Mouse (Mus musculus) stomach, postnatal 0 days (tissue): ENCODE measurements around the gene Slc25a45.
A peak's percentile ranks its signal among the peaks of the same experiment; 100 is the strongest.

Experiments used
- CTCF ChIP-seq: IDR thresholded peaks from 2 replicates; pipeline ENCODE4 v1.5.1; 2016; ENCODE audit warnings: antibody characterized with exemption, low read depth, mild to moderate bottlenecking, moderate library complexity
- EP300 ChIP-seq: optimal IDR thresholded peaks from 2 replicates; pipeline ENCODE3; 2016; ENCODE audit warnings: antibody characterized with exemption

DNA sequence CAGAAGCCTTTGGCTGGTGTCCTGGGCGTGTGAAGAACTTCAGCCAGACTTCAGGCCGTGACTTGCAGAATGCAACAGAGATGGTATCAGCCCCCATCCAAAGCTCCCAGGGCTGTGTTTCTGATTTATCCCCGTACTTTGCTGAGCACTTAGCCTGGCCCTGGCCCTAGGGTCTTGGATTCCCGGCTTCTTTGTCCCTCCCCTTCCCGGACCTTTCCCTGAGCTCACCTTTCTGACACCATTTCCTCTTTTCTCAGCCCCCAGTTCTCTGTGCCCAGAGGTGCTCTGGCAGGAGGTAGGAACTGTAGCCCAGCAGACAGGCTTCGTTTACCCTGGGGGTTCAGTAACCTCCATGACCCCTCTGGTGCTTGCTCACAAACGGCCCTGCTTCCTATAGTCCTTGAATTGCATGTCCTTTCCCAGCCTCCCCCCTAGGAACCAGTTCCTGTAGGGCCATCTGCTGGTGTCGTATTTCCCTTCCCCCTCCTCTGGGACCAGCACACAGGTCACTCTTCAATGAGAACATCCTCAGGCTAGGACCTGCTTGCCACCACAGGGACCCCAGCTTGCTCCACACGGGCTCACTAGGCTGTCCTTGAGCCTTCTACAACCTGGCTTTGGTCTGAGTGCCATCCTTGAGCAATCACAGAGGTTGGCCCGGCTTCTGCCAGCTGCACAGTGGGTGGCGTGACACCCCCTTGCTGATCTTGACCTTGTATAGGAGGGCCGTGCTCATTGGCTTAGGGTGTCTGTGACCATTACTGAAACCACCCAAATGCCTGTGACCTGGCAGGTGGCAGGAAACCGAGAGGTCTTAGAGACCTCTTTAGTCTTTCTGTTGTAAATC is 28.6 kb upstream of the Slc25a45 start:
- TF ChIP-seq EP300: no peak
- TF ChIP-seq CTCF: peak; percentile 24; the same call in 1 of the 2 replicates
